Mouse (Mus musculus) skeletal muscle tissue, adult 2 months (tissue): Measurements from ENCODE around the gene Ddah1.
A peak's percentile ranks its signal among the peaks of the same experiment; 100 is the strongest.

ENCODE experiments used
- DNase-seq: peaks from one replicate; pipeline ENCODE4 v3.0.0-alpha.2; 2012; ENCODE audit warnings: low read depth, low spot score

Ddah1 gene

GRCm38 (mm10) chr3:145758561-145759378 lies at the start of gene Ddah1:
Gene Ddah1 (plus strand): TSS chr3:145758675.
- DNase-seq: peak; percentile 19

DNA sequence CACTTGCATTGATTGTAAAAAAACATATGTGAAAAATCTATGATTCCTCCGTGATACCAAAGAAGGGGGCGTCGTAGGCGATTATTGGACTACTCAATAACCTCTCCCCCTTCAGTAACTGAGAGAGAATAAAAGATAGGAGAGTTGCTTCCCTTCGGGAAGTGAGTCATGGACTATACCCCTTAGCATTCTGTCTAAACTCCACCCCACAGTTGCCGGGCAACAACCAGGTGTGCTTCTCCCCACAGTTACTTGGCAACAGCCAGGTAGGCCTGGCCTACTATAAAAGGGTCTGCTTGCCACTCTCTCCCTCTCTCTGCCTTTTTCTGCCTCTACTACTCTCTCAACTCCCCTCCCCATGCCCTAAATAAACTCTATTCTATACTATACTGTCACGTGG lies 42.6 kb upstream of the Ddah1 start:
- DNase-seq: no peak

DNA sequence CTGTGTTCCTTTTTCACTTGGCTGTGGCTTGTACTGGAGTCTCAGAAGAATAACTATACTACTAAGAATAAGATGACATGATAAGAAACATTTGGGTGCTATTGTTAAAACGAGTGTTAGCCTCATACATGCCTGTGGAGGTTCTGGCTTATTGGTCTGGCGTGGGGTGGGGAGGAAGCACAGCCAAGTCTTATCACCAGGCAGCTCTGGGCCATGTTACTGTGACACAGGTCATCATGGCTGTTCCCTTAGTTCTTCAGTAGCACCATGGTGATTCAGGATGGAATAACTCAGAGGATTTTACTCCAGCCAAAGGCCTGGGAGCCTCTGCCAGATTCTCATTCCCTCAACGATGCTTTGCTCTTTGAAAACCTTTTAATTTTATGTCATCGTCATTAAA lies 38.8 kb upstream of the Ddah1 start:
- DNase-seq: no peak

- DNase-seq: no peak
Measured at GRCm38 (mm10) chr3:145725078-145725477, 33.4 kb upstream of the Ddah1 start.

- no peak for DNase-seq
Measured at GRCm38 (mm10) chr3:145728336-145728735, 30.1 kb upstream of the Ddah1 start.

- peak; percentile 32 for DNase-seq
Measured at GRCm38 (mm10) chr3:145729531-145729930, 28.9 kb upstream of the Ddah1 start.

DNA sequence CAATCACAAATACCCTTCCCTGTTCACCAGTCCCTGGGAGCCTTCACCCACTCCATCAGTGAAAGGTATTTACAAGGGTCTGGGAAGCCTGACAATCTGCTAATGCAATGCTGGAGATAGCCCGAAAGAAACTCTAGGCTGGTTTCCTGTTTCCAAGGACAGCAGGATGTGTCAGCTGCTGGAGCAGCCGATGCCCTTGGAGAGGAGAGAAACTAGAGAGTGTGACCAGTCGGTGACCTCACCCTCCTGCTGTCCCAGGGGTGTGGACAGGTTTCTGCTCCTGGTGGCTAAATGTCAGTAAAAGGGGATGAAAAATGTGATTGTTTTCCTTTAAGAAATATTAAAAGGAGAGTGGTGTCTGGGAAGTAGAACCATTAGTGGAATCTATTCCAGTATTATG lies 28.4 kb upstream of the Ddah1 start:
- no peak for DNase-seq

GRCm38 (mm10) chr3:145734857-145735256 lies 23.6 kb upstream of the Ddah1 start:
- no peak for DNase-seq

DNA sequence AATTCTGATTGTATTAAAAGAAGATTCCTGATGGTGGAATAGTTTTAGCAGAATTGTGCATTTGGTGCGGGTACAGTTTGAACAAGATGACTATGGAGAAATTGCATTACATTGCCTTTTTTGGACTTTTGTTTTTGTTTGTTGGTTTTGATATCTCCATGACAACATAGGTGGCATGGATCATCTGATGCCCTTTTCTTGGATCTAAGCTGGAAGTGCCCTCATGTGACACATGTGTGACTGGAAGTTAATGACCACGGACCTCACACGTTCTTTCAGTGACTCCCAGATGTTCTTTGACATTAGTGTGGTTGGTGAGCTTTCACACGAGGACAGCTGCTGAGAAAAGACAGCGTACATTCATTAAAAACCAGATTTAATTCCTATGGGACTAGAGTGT lies 21.9 kb upstream of the Ddah1 start:
- DNase-seq: no peak

- no peak for DNase-seq
Measured at GRCm38 (mm10) chr3:145738662-145739061, 19.8 kb upstream of the Ddah1 start.

- no peak for DNase-seq
Measured at GRCm38 (mm10) chr3:145739904-145740303, 18.6 kb upstream of the Ddah1 start.

GRCm38 (mm10) chr3:145743050-145743449 lies 15.4 kb upstream of the Ddah1 start:
- no peak for DNase-seq

DNA sequence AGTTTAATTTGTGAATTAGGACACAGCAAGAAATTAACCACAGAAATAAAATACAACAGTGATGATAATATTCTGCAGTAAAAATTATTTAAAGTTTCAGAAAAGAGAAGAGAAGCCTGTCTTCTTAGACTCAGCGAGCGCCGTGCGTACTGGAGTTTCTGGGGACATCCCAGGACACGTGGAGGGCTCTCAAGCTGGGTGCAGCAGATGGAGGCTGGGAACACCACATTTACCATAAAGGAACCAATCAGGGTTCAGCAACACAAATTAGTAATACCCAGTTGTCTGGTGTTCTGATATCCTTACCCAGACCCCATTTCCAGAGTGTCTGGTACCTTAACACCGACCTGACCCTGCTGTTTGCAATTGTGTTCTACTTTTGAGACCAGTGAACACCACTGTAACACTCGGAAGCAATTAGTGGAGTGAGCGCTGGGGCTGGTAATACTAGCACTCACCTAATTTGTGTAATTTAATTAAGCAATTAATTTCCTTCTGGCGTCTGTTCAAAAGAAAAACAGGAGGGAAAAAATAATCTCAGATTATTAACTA lies 14.9 kb upstream of the Ddah1 start:
- DNase-seq: no peak

- no peak for DNase-seq
Measured at GRCm38 (mm10) chr3:145748626-145749025, 9.8 kb upstream of the Ddah1 start.

- DNase-seq: no peak
Measured at GRCm38 (mm10) chr3:145756457-145756856, 2.0 kb upstream of the Ddah1 start.

DNA sequence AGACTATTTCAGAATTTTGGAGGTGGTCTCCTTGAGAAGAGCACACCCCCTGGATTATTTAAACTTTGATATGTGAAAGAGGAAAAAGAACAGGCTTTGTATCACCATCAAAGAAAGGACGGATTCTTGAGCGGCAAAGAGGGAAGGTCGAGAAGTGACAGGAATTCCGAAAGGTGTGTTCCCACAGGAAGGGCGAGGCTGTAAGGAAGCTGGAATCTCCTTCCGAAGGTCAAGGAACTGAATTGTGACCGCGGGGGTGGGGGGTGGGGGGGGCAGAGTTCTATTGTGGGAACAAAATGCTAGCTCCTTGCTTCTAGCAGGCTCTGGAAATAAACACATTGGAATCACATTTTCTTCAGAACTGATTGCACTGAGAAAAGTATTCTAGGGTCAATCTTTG lies 1.3 kb upstream of the Ddah1 start:
- no peak for DNase-seq

- DNase-seq: no peak
Measured at GRCm38 (mm10) chr3:145757844-145758243, 631 bp upstream of the Ddah1 start.

DNA sequence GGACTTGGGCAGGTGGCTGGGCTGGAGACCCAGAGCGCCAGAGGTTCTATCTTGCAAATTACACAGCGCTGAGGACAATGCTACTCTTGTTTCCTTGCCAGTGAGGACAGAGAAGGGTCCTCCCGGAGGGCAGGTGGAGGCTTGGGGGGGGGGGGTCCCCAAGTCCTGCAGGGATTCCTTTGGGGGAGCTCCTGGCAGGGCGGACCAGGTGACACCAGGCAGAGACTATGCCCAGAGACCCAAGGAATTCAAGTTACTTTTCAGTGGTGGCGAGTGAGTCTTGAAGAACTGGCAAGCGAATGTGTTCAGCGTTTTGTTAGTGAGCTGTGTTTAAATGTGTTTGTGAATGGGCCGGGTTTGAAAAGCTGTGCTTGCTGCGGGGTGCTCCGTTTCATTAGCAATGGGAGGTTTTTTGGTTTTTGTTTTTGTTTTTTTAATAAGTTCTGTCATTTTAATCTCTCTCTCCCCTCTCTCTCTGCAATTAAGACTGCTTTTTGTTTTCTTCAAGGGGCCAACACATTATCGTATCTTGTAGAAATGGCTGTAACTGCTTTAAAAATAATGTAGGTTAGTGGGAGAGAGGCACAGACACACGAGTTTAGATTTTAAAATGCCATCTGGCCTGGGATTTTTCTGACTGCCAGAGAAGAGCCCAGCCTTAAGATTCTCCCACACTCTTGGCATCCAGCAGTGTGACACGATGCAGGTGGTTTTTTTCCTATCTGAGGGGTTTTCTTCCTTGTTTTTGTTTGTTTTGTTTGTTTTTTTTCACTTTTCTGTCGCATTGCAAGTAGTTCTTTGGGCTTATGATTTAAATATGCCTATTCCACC lies 1.1 kb downstream of the Ddah1 start:
- DNase-seq: no peak

DNA sequence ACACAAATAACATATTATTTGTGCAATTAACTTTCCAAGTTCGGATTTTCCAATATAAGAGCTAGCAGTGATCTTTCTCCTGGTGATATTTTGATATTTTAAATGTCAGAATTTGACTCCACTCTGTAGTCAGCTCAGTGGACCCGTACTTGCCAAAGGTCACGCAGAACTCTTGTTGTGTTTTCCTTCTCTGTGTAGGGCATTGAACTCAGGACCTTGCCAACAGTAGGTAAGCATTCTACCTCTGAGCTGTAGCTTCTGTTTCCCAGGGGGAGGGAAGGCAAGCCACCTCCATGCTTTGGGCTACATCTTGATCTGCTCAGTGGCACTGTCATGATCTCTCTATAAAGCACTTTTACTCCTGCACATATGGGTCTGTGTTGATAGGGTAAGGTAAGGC lies 2.1 kb downstream of the Ddah1 start:
- DNase-seq: no peak

DNA sequence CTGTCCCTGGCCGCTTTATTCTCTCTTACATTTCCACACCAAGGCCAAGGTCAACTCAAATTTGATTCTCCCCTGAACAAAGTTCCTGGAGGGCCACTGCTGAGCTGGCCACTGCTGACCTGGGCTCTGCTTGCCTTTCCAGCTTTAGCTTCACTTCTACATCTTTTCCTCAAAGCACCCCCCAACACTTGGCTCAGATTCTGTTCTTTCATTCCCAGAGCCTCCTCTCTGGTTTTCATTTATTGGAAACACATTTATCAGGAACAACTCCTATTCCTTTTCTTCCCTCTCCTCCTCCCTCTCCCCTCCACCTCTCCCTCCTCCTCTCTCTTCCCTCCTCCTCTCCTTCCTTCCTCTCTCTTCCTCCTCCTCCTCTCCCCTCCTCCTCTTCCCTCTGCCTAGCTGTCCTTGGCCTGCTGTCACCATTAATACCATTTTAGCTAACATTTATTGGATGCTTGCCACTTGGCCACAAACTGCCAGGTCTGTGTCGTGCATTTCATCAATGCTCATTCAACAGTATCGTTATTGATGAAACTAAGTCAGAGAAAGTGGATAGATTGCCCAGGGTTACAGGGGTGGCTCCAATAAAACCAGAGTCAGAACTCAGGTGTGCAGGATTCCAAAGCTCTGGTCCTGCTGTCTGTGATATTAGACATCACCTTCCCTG lies 3.2 kb downstream of the Ddah1 start:
- DNase-seq: no peak

DNA sequence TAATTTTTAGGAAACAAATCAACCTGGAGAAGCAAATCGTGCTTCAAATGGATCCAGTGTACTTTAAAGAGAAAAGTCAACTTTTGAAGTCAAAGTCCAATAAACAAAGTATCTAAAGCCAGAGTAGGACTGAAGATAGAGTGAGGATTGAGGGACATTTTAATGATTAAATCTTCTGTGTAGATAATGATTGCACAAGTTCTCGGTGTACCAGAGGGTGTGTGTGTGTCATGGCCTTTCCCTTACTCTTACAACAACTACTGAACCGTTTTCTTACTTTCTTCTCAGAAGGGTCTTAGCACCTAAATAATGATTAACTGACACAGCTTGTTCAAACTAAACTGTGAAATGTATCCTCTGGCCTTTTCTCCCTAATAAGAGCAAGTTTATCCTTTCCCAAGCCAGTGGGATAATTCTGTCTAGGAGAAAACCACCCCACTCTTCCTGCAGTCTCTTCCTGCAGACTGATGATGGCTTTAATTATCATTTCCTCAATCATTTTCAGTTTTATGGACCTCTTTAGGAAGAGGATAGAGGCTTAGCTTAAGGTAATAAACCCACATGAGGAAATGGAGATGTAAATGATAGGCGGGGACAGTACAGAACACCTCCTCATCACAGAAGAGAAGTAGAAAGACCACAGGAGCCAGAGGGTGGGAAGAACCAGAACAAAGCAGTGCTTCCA lies 4.6 kb downstream of the Ddah1 start:
- DNase-seq: no peak

- DNase-seq: no peak
Measured at GRCm38 (mm10) chr3:145763642-145763972, 5.1 kb downstream of the Ddah1 start.
